Mouse (Mus musculus) spleen, adult 2 months (tissue): Measurements from ENCODE around the gene Acvr1.

ENCODE experiments used
- CTCF ChIP-seq: fragments of 200-500 bp; IDR thresholded peaks from 2 replicates; pipeline ENCODE4 v1.5.1; 2011; ENCODE audit warnings: mild to moderate bottlenecking, inconsistent platforms; ENCODE audit not compliant: insufficient read depth, insufficient read length, insufficient replicate concordance; ENCODE audit errors: extremely low read depth
- POLR2A ChIP-seq: fragments of 200-500 bp; IDR thresholded peaks from 2 replicates; pipeline ENCODE4 v1.6.1; 2011; ENCODE audit warnings: low read depth, low read length, inconsistent platforms

- TF ChIP-seq POLR2A (no peak), CTCF (no peak)
Observed at GRCm38 (mm10) chr2:58604791-58605190, 37.8 kb upstream of the Acvr1 start.
